Mouse (Mus musculus) liver, adult (tissue): Measurements from ENCODE around the gene Slc10a6.

Experiments used
- GATA4 ChIP-seq: IDR thresholded peaks from 2 replicates; pipeline ENCODE4 v1.6.1; 2014; ENCODE audit warnings: mild to moderate bottlenecking, low read length; ENCODE audit not compliant: insufficient replicate concordance

The Slc10a6 gene

GRCm38 (mm10) chr5:103637162-103637561, 8.0 kb upstream of the Slc10a6 start:
- TF ChIP-seq GATA4, result no peak

DNA sequence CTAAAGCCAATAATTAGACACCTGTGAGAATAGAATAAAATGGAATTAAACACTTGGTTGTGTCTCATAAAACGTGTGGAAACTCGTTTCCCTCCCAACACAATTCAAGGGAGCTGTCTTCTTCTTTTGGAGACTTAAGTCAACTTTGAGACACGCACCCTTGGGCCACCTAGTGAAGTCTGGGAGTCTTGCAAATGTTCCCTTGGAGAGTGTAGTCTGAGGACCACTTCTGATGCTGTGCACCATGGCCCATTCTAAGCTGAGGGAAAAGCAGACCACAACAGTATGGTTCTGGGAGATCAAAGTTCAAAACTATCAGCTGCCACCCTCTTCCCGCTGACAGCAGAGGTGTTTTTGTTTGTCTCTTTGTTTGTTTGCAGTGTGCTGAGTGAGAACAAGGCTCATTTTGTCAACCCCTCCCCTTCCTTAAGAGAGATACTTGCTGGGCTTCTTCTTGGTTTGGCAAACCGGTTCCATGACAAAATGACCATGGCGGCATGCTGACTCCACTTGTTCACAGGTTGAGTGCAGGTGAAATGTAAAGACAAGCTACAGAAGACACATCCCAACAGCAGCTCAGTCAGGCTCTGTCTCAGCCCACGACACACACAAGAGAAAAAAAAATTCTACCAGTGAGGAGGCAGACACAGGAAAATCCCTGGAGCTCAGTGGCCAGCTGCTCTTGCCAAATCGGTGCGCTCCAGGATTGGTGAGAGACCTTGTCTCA, 814 bp upstream of the Slc10a6 start:
- no peak for TF ChIP-seq GATA4

- TF ChIP-seq GATA4, result no peak
Observed at GRCm38 (mm10) chr5:103628499-103628898, 704 bp downstream of the Slc10a6 start.

DNA sequence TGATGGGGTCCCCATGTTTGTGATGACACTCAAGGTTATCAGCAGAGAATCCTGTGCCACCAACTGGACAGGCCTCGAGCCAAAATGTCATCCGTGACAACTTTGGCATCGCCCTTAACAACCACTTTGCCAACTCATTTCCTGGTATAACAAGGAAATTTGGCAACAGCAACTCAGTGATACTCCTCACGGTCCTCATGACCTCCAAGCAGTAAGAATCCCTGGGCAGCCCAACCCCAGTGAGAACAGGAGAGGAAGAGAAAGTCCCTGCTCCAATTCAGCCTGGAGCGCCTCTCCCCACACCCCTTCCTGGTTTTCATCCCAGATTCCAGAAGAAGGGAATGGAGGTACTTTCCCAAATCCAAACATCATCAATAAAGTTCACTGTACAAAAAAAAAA, 4.4 kb downstream of the Slc10a6 start:
- no peak for TF ChIP-seq GATA4

GRCm38 (mm10) chr5:103622321-103622720, 6.9 kb downstream of the Slc10a6 start:
- TF ChIP-seq GATA4, result 0 out of 2 replicates have a peak, but pooled peaks have one; percentile 49

DNA sequence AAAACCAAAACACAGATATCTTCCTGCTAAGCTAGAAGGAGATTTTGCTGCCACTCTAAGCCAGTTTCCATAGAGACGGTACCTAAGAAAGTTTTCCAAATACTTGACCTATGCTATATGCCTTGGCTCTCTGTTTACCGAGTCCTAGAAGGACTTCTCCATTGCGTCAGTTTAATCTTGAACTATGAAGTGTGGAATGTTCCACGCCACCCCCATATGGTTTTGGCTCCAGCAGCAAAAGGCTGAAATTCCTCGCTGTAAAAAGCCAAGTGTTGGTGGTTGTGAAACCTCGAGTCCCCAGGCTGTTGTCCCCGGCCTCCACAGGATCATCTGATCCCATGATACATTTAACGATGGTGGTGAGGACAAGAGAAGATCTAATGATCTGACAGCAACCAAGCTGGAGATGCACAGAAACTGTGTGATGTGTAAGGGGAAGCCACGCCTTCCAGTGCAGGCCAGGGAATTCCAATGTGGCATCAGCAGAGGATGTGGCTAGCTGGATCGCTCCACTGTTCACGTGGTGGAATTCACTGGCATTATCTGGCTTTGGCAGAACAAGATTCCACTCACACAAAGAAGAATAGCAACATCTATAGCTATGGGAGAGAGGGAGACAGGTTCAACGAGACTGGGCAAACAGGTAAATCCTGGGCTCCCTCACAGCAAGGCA, 8.8 kb downstream of the Slc10a6 start:
- no peak for TF ChIP-seq GATA4

DNA sequence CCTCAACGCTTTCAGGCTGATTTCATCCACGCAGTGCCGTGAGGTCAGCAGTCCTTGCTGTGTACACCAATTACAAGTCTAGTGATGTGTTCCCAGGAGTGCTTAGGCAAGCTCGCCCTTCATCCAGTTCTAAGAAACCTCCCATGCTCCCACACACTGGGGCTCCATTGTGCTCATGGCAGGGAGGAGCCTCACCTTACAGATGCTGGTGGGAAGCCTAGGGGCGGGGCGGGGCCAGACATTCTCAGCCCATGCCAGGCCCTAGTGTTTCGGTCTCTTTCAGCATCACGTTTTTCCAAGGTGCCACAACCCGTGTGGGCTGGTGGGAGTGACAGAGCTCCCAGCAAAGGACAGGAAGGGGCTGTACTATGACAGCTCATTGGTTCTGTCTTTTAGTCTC, 12.0 kb downstream of the Slc10a6 start:
- TF ChIP-seq GATA4, result no peak

DNA sequence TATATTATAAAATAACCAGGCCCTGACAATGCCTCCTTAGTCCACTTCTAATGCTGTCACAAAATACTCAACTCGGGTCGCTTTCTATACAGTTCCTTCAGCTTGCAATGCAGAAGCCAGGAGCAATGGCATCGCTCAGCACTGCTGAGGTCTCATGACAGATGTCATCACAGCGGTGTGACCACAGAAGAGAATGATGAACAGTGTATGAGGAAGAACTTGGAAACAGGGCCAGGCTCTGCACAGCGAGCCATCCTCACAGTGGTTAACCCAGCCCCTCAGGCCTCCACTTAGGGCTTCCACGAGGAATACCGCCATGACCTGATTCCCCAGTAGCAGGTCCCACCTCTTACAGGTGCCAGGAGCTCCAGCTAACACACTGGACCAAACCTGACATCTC, 14.8 kb downstream of the Slc10a6 start:
- no peak for TF ChIP-seq GATA4

DNA sequence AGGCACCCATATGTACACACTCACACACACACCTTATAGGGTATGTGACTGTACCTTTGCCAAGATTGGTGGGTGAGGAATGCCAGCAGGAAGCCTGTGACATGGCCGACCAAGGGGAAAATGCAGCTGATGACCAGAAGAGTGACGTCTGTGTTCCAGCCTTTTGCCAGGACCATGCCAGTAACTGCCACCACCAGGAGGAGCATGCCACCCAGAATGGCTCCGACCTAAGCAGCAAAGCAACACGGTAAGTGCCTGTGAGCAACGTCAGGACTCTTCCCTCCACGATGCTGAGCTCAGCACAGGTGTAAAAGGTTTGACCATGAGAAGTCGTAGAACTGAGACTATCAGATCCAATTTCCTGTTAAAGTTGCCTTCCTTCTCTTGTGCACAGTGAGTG, 16.9 kb downstream of the Slc10a6 start:
- TF ChIP-seq GATA4, result no peak

GRCm38 (mm10) chr5:103610856-103611472, 18.2 kb downstream of the Slc10a6 start:
- no peak for TF ChIP-seq GATA4

- TF ChIP-seq GATA4, result no peak
Observed at GRCm38 (mm10) chr5:103610148-103610547, 19.1 kb downstream of the Slc10a6 start.

- TF ChIP-seq GATA4, result no peak
Observed at GRCm38 (mm10) chr5:103605707-103606106, 23.5 kb downstream of the Slc10a6 start.

DNA sequence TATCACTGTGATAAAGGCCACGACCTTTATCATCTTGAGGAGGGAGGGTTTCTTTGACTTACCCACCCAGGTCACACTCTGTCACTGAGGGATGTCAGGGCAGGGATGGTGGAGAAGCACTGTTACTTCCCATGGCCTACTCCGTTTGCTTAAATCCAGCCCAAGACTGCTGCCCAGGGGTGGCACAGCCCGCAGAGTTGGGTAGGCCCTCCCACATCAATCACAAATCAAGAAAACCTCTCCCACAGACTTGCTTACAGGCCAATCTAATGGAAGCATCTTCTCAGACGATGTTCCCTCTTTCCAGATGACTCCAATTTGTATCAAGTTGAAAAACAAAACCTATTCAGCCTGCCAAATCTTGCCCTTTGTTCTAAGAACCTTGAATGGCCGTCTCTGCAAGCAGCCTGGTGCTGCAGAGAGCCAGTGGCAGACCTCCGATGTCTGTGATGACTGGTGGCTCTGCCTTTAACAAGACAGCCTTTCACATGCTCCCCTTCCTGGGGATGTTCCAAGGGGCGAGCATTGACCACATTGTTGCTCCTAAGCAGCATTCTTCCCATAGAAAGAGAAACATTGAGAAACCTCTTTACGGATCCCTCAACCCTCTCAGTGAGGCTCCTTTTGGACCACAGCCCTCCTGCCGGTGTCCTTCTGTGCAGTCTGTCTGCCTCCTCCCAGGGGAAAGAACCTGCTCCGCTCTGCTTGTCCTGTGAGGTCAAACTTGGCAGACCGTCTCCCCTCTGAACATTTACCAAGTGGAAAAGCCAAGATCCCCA, 25.9 kb downstream of the Slc10a6 start:
- TF ChIP-seq GATA4, result no peak

DNA sequence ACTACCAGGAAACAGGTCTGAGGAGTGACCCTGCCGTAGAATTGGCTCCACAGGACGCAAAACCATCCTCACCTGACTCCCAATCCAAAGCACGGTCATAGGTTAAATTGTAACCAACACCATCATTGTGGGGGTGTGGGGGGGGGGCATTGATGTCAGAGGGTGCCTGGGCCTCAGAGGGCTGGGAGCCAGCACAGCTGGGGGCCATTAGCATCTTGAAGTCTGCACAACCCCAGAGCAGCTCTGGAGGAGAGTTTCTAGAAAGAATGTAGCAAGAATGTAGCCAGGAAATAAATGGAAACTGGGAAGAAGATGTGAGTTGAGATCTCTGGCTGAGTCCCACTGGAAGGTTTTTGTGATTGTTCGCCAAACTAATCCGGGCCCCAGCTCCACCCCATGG, 30.3 kb downstream of the Slc10a6 start:
- TF ChIP-seq GATA4, result no peak

DNA sequence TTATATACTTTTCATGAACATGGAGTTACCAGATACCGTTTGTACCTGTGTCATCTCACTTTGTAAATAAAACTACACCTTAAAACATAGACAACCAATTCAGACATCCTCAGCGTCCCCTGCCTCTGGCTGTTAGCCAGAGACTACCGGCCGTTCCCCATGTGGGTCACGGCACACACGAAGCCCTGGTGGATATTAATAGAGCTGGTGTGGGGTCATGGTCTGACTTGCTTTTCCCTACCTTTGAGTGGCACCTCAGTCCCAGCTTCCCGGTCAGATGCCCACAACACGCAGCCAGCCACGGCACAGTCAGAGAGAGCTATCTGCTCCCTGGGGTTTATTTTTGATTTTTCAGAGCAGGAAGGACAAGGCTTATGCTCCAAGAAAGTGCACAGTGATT, 30.9 kb downstream of the Slc10a6 start:
- TF ChIP-seq GATA4, result no peak
